Mouse (Mus musculus): ENCODE results near the gene Celf2. TPM values are rescaled to one million over a fixed set of nuclear protein-coding genes. Genes with fewer than 3 reads are reported as not detected.
"Not testable (repeated sequence)": the region's sequence is repeated elsewhere in the genome, so short reads cannot be mapped to it uniquely, and the experiment has no call there.

Gene Celf2
- total RNA-seq (2014; fragmentation: Nextera tagmentation) (22.7 and 41.3 TPM in 2 replicates), total RNA-seq (2017) (16.2 and 47.0 TPM in 2 replicates)

- not testable (repeated sequence) for ATAC-seq (replicated peaks; ENCODE audit: low FRiP score, low TSS enrichment, poor library complexity, severe bottlenecking)
Measured at GRCm38 (mm10) chr2:7509463-7509862, at the start of gene Celf2. Celf2 (minus strand) TSS chr2:7509563.

GRCm38 (mm10) chr2:7555144-7555892, 46.0 kb upstream of the Celf2 start:
- no peak for ATAC-seq (replicated peaks; ENCODE audit: low FRiP score, low TSS enrichment, poor library complexity, severe bottlenecking)

GRCm38 (mm10) chr2:7554601-7555000, 45.2 kb upstream of the Celf2 start:
- no peak for ATAC-seq (replicated peaks; ENCODE audit: low FRiP score, low TSS enrichment, poor library complexity, severe bottlenecking)

GRCm38 (mm10) chr2:7552887-7553286, 43.5 kb upstream of the Celf2 start:
- no peak for ATAC-seq (replicated peaks; ENCODE audit: low FRiP score, low TSS enrichment, poor library complexity, severe bottlenecking)

- ATAC-seq (replicated peaks; ENCODE audit: low FRiP score, low TSS enrichment, poor library complexity, severe bottlenecking), result no peak
Measured at GRCm38 (mm10) chr2:7548886-7549285, 39.5 kb upstream of the Celf2 start.

- ATAC-seq (replicated peaks; ENCODE audit: low FRiP score, low TSS enrichment, poor library complexity, severe bottlenecking), result no peak
Measured at GRCm38 (mm10) chr2:7534615-7535204, 25.3 kb upstream of the Celf2 start.

- no peak for ATAC-seq (replicated peaks; ENCODE audit: low FRiP score, low TSS enrichment, poor library complexity, severe bottlenecking)
Measured at GRCm38 (mm10) chr2:7534195-7534594, 24.8 kb upstream of the Celf2 start.

- ATAC-seq (replicated peaks; ENCODE audit: low FRiP score, low TSS enrichment, poor library complexity, severe bottlenecking), result no peak
Measured at GRCm38 (mm10) chr2:7531185-7531960, 22.0 kb upstream of the Celf2 start.

- ATAC-seq (replicated peaks; ENCODE audit: low FRiP score, low TSS enrichment, poor library complexity, severe bottlenecking), result no peak
Measured at GRCm38 (mm10) chr2:7530461-7531184, 21.3 kb upstream of the Celf2 start.

GRCm38 (mm10) chr2:7529637-7530036, 20.3 kb upstream of the Celf2 start:
- no peak for ATAC-seq (replicated peaks; ENCODE audit: low FRiP score, low TSS enrichment, poor library complexity, severe bottlenecking)

- ATAC-seq (replicated peaks; ENCODE audit: low FRiP score, low TSS enrichment, poor library complexity, severe bottlenecking), result no peak
Measured at GRCm38 (mm10) chr2:7526696-7527095, 17.3 kb upstream of the Celf2 start.

- no peak for ATAC-seq (replicated peaks; ENCODE audit: low FRiP score, low TSS enrichment, poor library complexity, severe bottlenecking)
Measured at GRCm38 (mm10) chr2:7519473-7519872, 10.1 kb upstream of the Celf2 start.

- no peak for ATAC-seq (replicated peaks; ENCODE audit: low FRiP score, low TSS enrichment, poor library complexity, severe bottlenecking)
Measured at GRCm38 (mm10) chr2:7493420-7493819, 15.9 kb downstream of the Celf2 start.

- no peak for ATAC-seq (replicated peaks; ENCODE audit: low FRiP score, low TSS enrichment, poor library complexity, severe bottlenecking)
Measured at GRCm38 (mm10) chr2:7484974-7485373, 24.4 kb downstream of the Celf2 start.

- ATAC-seq (replicated peaks; ENCODE audit: low FRiP score, low TSS enrichment, poor library complexity, severe bottlenecking), result no peak
Measured at GRCm38 (mm10) chr2:7482062-7482461, 27.3 kb downstream of the Celf2 start.

GRCm38 (mm10) chr2:7460329-7461056, 48.9 kb downstream of the Celf2 start:
- no peak for ATAC-seq (replicated peaks; ENCODE audit: low FRiP score, low TSS enrichment, poor library complexity, severe bottlenecking)

GRCm38 (mm10) chr2:7438721-7439282, 70.6 kb downstream of the Celf2 start:
- ATAC-seq (replicated peaks; ENCODE audit: low FRiP score, low TSS enrichment, poor library complexity, severe bottlenecking), result no peak

GRCm38 (mm10) chr2:7426481-7426880, 82.9 kb downstream of the Celf2 start:
- ATAC-seq (replicated peaks; ENCODE audit: low FRiP score, low TSS enrichment, poor library complexity, severe bottlenecking), result no peak

GRCm38 (mm10) chr2:7400530-7400929, 108.8 kb downstream of the Celf2 start:
- no peak for ATAC-seq (replicated peaks; ENCODE audit: low FRiP score, low TSS enrichment, poor library complexity, severe bottlenecking)

All from megakaryocyte-erythroid progenitor cell, adult 5-6 weeks (primary cell).